Mouse (Mus musculus): Measurements from ENCODE around the gene Gm11037. TPM values are rescaled to one million over a fixed set of nuclear protein-coding genes. Genes with fewer than 3 reads are reported as not detected.

The Gm11037 gene
- total RNA-seq, 2 experiments from 2014 or later, result not detected

- Histone ChIP-seq H3K4me3 (peak overlapping the region; percentile 88), H3K27ac (peak overlapping the region; percentile 85)
- peak; percentile 78 for DNase-seq
- intact Hi-C loops (cut with DNase I), result loop anchor here (5.0 kb wide), 1 partner anchor 33 kb away; no protein-coding TSS in a partner anchor
- TF ChIP-seq CTCF (IDR thresholded peaks at IDR 0.05), result no peak
These were observed 46.1 kb downstream of the Gm11037 start for GRCm38 (mm10) chr2:131179246-131179886.

GRCm38 (mm10) chr2:131179990-131180587 is 46.8 kb downstream of the Gm11037 start, which contains the start of gene Cenpb:
TSS of gene Cenpb (minus strand) at chr2:131180067.
- peak; percentile 93 for DNase-seq
- intact Hi-C loops (cut with DNase I), result loop anchor here (5.0 to 10.0 kb wide), 3 partner anchors 32 to 335 kb away; no protein-coding TSS in a partner anchor
- peak; percentile 65 for TF ChIP-seq CTCF (IDR thresholded peaks at IDR 0.05)
- H3K27ac ChIP-seq, result peak within 1 kb of the TSS; percentile 88
- H3K4me3 ChIP-seq, result peak within 1 kb of the TSS; percentile 88

Other genes starting within 250 kb of the Gm11037 start
- 1 to 10 TPM; 3.1 to 5.0 TPM for gene 4930402H24Rik, start 227.1 kb upstream of the Gm11037 start, total RNA-seq (2021)
- gene Atrn, start 227.0 kb upstream of the Gm11037 start, total RNA-seq (2021), result 10 to 100 TPM; 14.1 to 15.3 TPM
- gene Gfra4, start 90.4 kb upstream of the Gm11037 start, total RNA-seq (2021), result 1 to 10 TPM; 1.1 to 1.7 TPM
- gene Adam33, start 69.7 kb upstream of the Gm11037 start, total RNA-seq (2021), result 1 to 10 TPM; 2.5 TPM
- gene Siglec1, start 46.7 kb upstream of the Gm11037 start, total RNA-seq (2021), result under 1 TPM; 0.36 to 0.39 TPM
- gene Hspa12b, start 6.2 kb upstream of the Gm11037 start, total RNA-seq (2021), result 10 to 100 TPM; 11.7 to 14.8 TPM
- gene 1700037H04Rik, start 26.6 kb downstream of the Gm11037 start, total RNA-seq (2021), result 1 to 10 TPM; 3.6 to 4.5 TPM
- gene Cenpb, start 46.6 kb downstream of the Gm11037 start, total RNA-seq (2021), result 10 to 100 TPM; 67.7 to 70.1 TPM
- gene Cdc25b, start 53.5 kb downstream of the Gm11037 start, total RNA-seq (2021), result 1 to 10 TPM; 1.5 TPM
- gene Spef1, start 53.8 kb downstream of the Gm11037 start, total RNA-seq (2021), result 1 to 10 TPM; 1.3 to 1.6 TPM
- 10 to 100 TPM; 15.6 to 21.0 TPM for gene Ap5s1, start 73.6 kb downstream of the Gm11037 start, total RNA-seq (2021)
- gene Mavs, start 100.6 kb downstream of the Gm11037 start, total RNA-seq (2021), result 10 to 100 TPM; 40.0 to 56.9 TPM
- gene Pank2, start 129.0 kb downstream of the Gm11037 start, total RNA-seq (2021), result 10 to 100 TPM; 22.2 to 24.6 TPM
- 1 to 10 TPM; 1.5 to 1.7 TPM for gene Rnf24, start 219.4 kb downstream of the Gm11037 start, total RNA-seq (2021)

Measured in gastrocnemius, adult 2 months (tissue).